ENCODE assay signal across 8 mouse cellular contexts in the genomic region with DNA sequence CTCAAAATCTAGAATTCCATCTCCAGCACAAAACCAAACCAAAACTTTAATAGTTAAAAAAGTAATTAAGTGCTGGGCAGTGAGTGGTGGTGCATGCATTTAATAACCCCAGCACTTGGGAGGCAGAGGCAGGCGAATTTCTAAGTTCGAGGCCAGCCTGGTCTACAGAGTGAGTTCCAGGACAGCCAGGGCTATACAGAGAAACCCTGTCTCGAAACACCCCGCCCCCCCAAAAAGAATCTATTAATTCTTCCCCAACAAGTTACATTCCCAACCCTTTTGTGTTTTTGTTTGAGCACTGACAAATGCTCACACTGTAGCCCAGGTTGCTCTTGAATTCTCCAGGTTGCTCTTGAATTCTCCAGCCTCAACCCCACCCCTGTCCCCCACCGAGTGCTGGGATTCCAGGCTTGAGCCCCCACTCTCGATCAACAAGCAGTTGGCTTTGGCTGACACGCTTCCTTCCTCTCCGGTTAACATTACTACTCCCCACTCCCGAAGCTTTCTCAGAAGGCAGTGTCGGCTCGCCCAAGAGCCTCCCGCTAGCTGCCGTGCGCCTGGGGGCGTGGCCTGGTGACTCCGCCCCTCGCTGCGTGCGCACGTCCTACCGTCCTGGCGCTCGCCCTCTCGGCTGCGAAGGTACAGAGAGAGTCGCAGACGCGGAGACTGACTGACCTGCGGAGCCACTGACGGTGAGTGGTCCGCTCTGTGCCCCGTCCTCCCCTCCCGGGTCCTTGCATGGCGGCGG. TPM values are rescaled to one million over a fixed set of nuclear protein-coding genes. Genes with fewer than 3 reads are reported as not detected.
A peak's percentile ranks its signal among the peaks of the same experiment; 100 is the strongest.
DNase-seq lines count a peak whose midpoint lies in the region; ATAC-seq and TF ChIP-seq lines count a peak whose summit lies in the region.

A gene (plus strand): TSS at position 582 of the 748 bp plus-strand sequence.

- H3K27ac ChIP-seq in ES-E14 (ENCODE audit: insufficient read depth, low read depth, low read length, poor library complexity, severe bottlenecking): no peak within 1 kb of the TSS
- peak within 1 kb of the TSS; percentile 75 for H3K27ac ChIP-seq in forebrain, embryonic 16.5 days (ENCODE audit: low read length)
- peak within 1 kb of the TSS; percentile 96 for H3K27ac ChIP-seq in layer of hippocampus, adult 2 months
- peak within 1 kb of the TSS; percentile 83 for H3K27ac ChIP-seq in lung, embryonic 14.5 days (ENCODE audit: low read depth)
- peak within 1 kb of the TSS; percentile 50 for H3K27ac ChIP-seq in olfactory bulb, adult 2 months (ENCODE audit: insufficient read depth, low read depth, low read length)
- H3K27ac ChIP-seq in thymus, adult 2 months (ENCODE audit: control insufficient read depth, insufficient read depth, low read length): peak within 1 kb of the TSS; percentile 70; the same call in 1 of the 2 replicates

- no peaks in the 10 kb centered on the region for H3K4me1 ChIP-seq in ES-E14 (ENCODE audit: control insufficient read depth in 2 of 2, insufficient read depth in 2 of 2, low read length in 2 of 2, poor library complexity in 1 of 2)
- peaks cover 10% of the 10 kb centered on the region for H3K4me1 ChIP-seq in forebrain, embryonic 16.5 days (replicated peaks; ENCODE audit: control insufficient read depth, insufficient read depth, low read length)
- H3K4me1 ChIP-seq in lung, embryonic 14.5 days (ENCODE audit: insufficient read depth): 0 out of 2 replicates have a peak, but pooled peaks cover 6% of the 10 kb centered on the region
- H3K4me1 ChIP-seq in olfactory bulb, adult 2 months (ENCODE audit: control insufficient read depth, insufficient read depth, low read length): peaks cover 2% of the 10 kb centered on the region; the same call in 1 of the 2 replicates
- H3K4me1 ChIP-seq in thymus, adult 2 months (replicated peaks; ENCODE audit: control insufficient read depth, insufficient read depth, low read length): peaks cover 21% of the 10 kb centered on the region

- peak; percentile 75 for DNase-seq in ES-E14 (ENCODE audit: low read depth, low spot score)
- DNase-seq in cerebellum, adult 11-12 months: peak; percentile 94
- peak; percentile 97 to 98 for DNase-seq in heart, postnatal 36 days
- peak; percentile 92 to 94 for DNase-seq in layer of hippocampus, adult 2 months (ENCODE audit: low spot score in 2 of 2)
- peak; percentile 97 for DNase-seq in lung, embryonic 14.5 days
- peak; percentile 96 for DNase-seq in thymus, adult 2 months

- no peaks in the 10 kb centered on the region for H3K9me3 ChIP-seq in ES-E14 (ENCODE audit: control insufficient read depth, insufficient read depth, low read depth, low read length)
- H3K9me3 ChIP-seq in forebrain, embryonic 16.5 days (ENCODE audit: control insufficient read depth, low read length): no peaks in the 10 kb centered on the region
- H3K9me3 ChIP-seq in lung, embryonic 14.5 days (ENCODE audit: low read depth, low read length): no peaks in the 10 kb centered on the region

- 6% methylated on average over 33 of the region's 35 CpGs for WGBS in forebrain, embryonic 16.5 days
- WGBS in lung, embryonic 14.5 days: 5% methylated on average over 35 of the region's 35 CpGs
- 6% methylated on average over 35 of the region's 35 CpGs for WGBS in olfactory bulb, adult 2 months
- WGBS in thymus, adult 2 months: 5% methylated on average over 35 of the region's 35 CpGs

- intact Hi-C loops in heart, postnatal 36 days (cut with DNase I): no loop called here

- no peaks in the 10 kb centered on the region for H3K36me3 ChIP-seq in ES-E14 (ENCODE audit: control insufficient read depth, insufficient read depth, low read length, poor library complexity, severe bottlenecking)
- no peaks in the 10 kb centered on the region for H3K36me3 ChIP-seq in forebrain, embryonic 16.5 days (ENCODE audit: control insufficient read depth, insufficient read depth)
- no peaks in the 10 kb centered on the region for H3K36me3 ChIP-seq in lung, embryonic 14.5 days (ENCODE audit: insufficient read depth)
- no peaks in the 10 kb centered on the region for H3K36me3 ChIP-seq in thymus, adult 2 months (ENCODE audit: control insufficient read depth, insufficient read depth, low read length)

- no peak for TF ChIP-seq CTCF in layer of hippocampus, adult 2 months (conservative IDR thresholded peaks at IDR 0.05)
- TF ChIP-seq CTCF in lung, embryonic 14.5 days (IDR thresholded peaks at IDR 0.05; ENCODE audit: low read depth): no peak
- no peak for TF ChIP-seq CTCF in olfactory bulb, adult 2 months (IDR thresholded peaks at IDR 0.05; ENCODE audit: insufficient read depth, low read depth, low read length)
- 0 out of 2 replicates have a peak, but pooled peaks have one; percentile 30 for TF ChIP-seq CTCF in thymus, adult 2 months (IDR thresholded peaks at IDR 0.05; ENCODE audit: borderline replicate concordance, control insufficient read depth, extremely low read depth, insufficient read depth, low read length, poor library complexity)

- peak; percentile 97 for TF ChIP-seq POLR2A in olfactory bulb, adult 2 months (IDR thresholded peaks at IDR 0.05; ENCODE audit: insufficient read depth, low read depth, low read length)
- TF ChIP-seq POLR2A in thymus, adult 2 months (IDR thresholded peaks at IDR 0.05; ENCODE audit: control insufficient read depth, extremely low read depth, insufficient read depth, low read length, poor library complexity): peak; percentile 85

- H3K4me3 ChIP-seq in ES-E14 (ENCODE audit: insufficient read depth in 1 of 2, low read depth in 1 of 2, low read length in 2 of 2, poor library complexity in 1 of 2, severe bottlenecking in 1 of 2): peak within 1 kb of the TSS; percentile 84 to 95
- H3K4me3 ChIP-seq in forebrain, embryonic 16.5 days (replicated peaks; ENCODE audit: low read length): peak within 1 kb of the TSS; percentile 97
- H3K4me3 ChIP-seq in layer of hippocampus, adult 2 months: peak within 1 kb of the TSS; percentile 89
- H3K4me3 ChIP-seq in lung, embryonic 14.5 days (ENCODE audit: low read depth, low read length): peak within 1 kb of the TSS; percentile 80
- H3K4me3 ChIP-seq in olfactory bulb, adult 2 months (ENCODE audit: insufficient read depth, low read depth, low read length): peak within 1 kb of the TSS; percentile 69
- H3K4me3 ChIP-seq in thymus, adult 2 months (ENCODE audit: control insufficient read depth, insufficient read depth, low read length): peak within 1 kb of the TSS; percentile 82

- peak within 1 kb of the TSS; percentile 87 for H3K4me2 ChIP-seq in forebrain, embryonic 16.5 days (ENCODE audit: low read length)
- H3K4me2 ChIP-seq in lung, embryonic 14.5 days: peak within 1 kb of the TSS; percentile 73

- ATAC-seq in forebrain, embryonic 16.5 days: peak; percentile 97
- ATAC-seq in lung, embryonic 14.5 days (ENCODE audit: insufficient read depth): peak; percentile 94

- in situ Hi-C loops in ES-E14 (cut with MboI; ENCODE audit: low sequenced_read_pairs in 2 of 2, unreplicated experiment in 2 of 2): loop anchor here in 1 of 2 experiments (5.0 kb wide), 1 partner anchor 46 kb away; no protein-coding TSS in a partner anchor

- no peaks in the 10 kb centered on the region for H3K27me3 ChIP-seq in forebrain, embryonic 16.5 days (replicated peaks; ENCODE audit: control insufficient read depth, insufficient read depth, low read length)
- no peaks in the 10 kb centered on the region for H3K27me3 ChIP-seq in lung, embryonic 14.5 days (ENCODE audit: insufficient read depth, low read length)
- no peaks in the 10 kb centered on the region for H3K27me3 ChIP-seq in thymus, adult 2 months (ENCODE audit: control insufficient read depth, insufficient read depth, low read length)

- peak within 1 kb of the TSS; percentile 85 for H3K9ac ChIP-seq in ES-E14 (ENCODE audit: insufficient read depth, low read depth, low read length, poor library complexity, severe bottlenecking)
- H3K9ac ChIP-seq in forebrain, embryonic 16.5 days (replicated peaks; ENCODE audit: low read depth, low read length): peak within 1 kb of the TSS; percentile 90
- H3K9ac ChIP-seq in lung, embryonic 14.5 days: peak within 1 kb of the TSS; percentile 85

TF ChIP-seq in ES-E14, 5 proteins besides CTCF, POLR2A, EP300 and RAD21:
- TF ChIP-seq HCFC1 (IDR thresholded peaks at IDR 0.05; ENCODE audit: borderline replicate concordance, insufficient read depth, low read length) (peak; percentile 55; the same call in 1 of the 2 replicates), CHD2 (IDR thresholded peaks at IDR 0.05; ENCODE audit: low read depth, low read length) (no peak), ZNF384 (IDR thresholded peaks at IDR 0.05; ENCODE audit: low read depth, low read length) (no peak)
TF ChIP-seq in ES-E14: peak in this region for 1.

RNA-seq across cellular contexts. Expression of the gene that starts here (rescaled TPM):
- 26.2 and 36.1 TPM in 2 replicates for total RNA-seq in ES-E14 (2012; rRNA removed)
- 83.1 and 99.5 TPM in 2 replicates for polyA plus RNA-seq in forebrain, embryonic 16.5 days (2015; fragmentation: Nextera tagmentation; extraction: Ambion mirVana)
- 10 to 100 TPM; 72.2 to 88.2 TPM for total RNA-seq in heart, postnatal 36 days (2021)
- 10 to 100 TPM; 91.8 to 92.0 TPM for total RNA-seq in layer of hippocampus, adult 2 months (2021)
- polyA plus RNA-seq in lung, embryonic 14.5 days (2014; fragmentation: Nextera tagmentation; extraction: Ambion mirVana): 104 and 109 TPM in 2 replicates
- polyA plus RNA-seq in olfactory bulb, adult 2 months (2012; ENCODE audit: insufficient read depth, insufficient read length, low replicate concordance, missing spikeins): not detected in 2 replicates
- 44.4 and 54.7 TPM in 2 replicates for polyA plus RNA-seq in thymus, adult 2 months (2012; rRNA removed)

Comparison
In these comparisons a context has a peak if more than half of its experiments do, and no peak if none do; other contexts are left out.
1. RNA of the gene that starts here (polyA plus RNA-seq): 104 to 109 TPM in lung, embryonic 14.5 days, 83.1 to 99.5 TPM in forebrain, embryonic 16.5 days and 44.4 to 54.7 TPM in thymus, adult 2 months; not detected in olfactory bulb, adult 2 months; every median in the first group is over 10 times any median in the second.
2. Peak in every context shown above with its lines, with median percentiles within 50 percentile points of each other: DNase-seq, H3K4me3 ChIP-seq and H3K9ac ChIP-seq.